Mouse (Mus musculus): ENCODE data around the gene Dlg3.
A peak's percentile ranks its signal among the peaks of the same experiment; 100 is the strongest.

The Dlg3 gene

GRCm38 (mm10) chrX:100767181-100767884 is at the start of gene Dlg3:
Dlg3 (plus strand) TSS chrX:100767722.
- peak; percentile 49 to 70 for DNase-seq (ENCODE audit: low spot score in 2 of 2)

GRCm38 (mm10) chrX:100728947-100729346 is 38.6 kb upstream of the Dlg3 start:
- peak in 1 of 2 experiments; percentile 24 for DNase-seq (ENCODE audit: low spot score in 2 of 2)

GRCm38 (mm10) chrX:100729665-100730188 is 37.8 kb upstream of the Dlg3 start, which contains the start of gene Gdpd2:
Gdpd2 (plus strand) TSS chrX:100729873.
- peak in 1 of 2 experiments; percentile 24 for DNase-seq (ENCODE audit: low spot score in 2 of 2)

GRCm38 (mm10) chrX:100730266-100730665 is 37.3 kb upstream of the Dlg3 start:
- DNase-seq (ENCODE audit: low spot score in 2 of 2) = no peak

GRCm38 (mm10) chrX:100734359-100734758 is 33.2 kb upstream of the Dlg3 start:
- no peak for DNase-seq (ENCODE audit: low spot score in 2 of 2)

GRCm38 (mm10) chrX:100738918-100739317 is 28.6 kb upstream of the Dlg3 start:
- DNase-seq (ENCODE audit: low spot score in 2 of 2) = peak in 1 of 2 experiments; percentile 76

- DNase-seq (ENCODE audit: low spot score in 2 of 2) = no peak
These were observed 28.1 kb upstream of the Dlg3 start for GRCm38 (mm10) chrX:100739443-100739842.

- peak in 1 of 2 experiments; percentile 28 for DNase-seq (ENCODE audit: low spot score in 2 of 2)
These were observed 26.7 kb upstream of the Dlg3 start for GRCm38 (mm10) chrX:100740785-100741184.

- peak; percentile 65 to 86 for DNase-seq (ENCODE audit: low spot score in 2 of 2)
These were observed 25.6 kb upstream of the Dlg3 start for GRCm38 (mm10) chrX:100741940-100742339.

GRCm38 (mm10) chrX:100765855-100766254 is 1.7 kb upstream of the Dlg3 start:
- DNase-seq (ENCODE audit: low spot score in 2 of 2) = no peak

- no peak for DNase-seq (ENCODE audit: low spot score in 2 of 2)
These were observed 534 bp downstream of the Dlg3 start for GRCm38 (mm10) chrX:100767885-100768626.

GRCm38 (mm10) chrX:100769281-100769680 is 1.8 kb downstream of the Dlg3 start:
- no peak for DNase-seq (ENCODE audit: low spot score in 2 of 2)

- peak in 1 of 2 experiments; percentile 48 for DNase-seq (ENCODE audit: low spot score in 2 of 2)
These were observed 6.9 kb downstream of the Dlg3 start for GRCm38 (mm10) chrX:100774341-100774811.

- DNase-seq (ENCODE audit: low spot score in 2 of 2) = no peak
These were observed 7.9 kb downstream of the Dlg3 start for GRCm38 (mm10) chrX:100775405-100775804.

GRCm38 (mm10) chrX:100776494-100776893 is 9.0 kb downstream of the Dlg3 start:
- DNase-seq (ENCODE audit: low spot score in 2 of 2) = peak in 1 of 2 experiments; percentile 61

- peak in 1 of 2 experiments; percentile 30 for DNase-seq (ENCODE audit: low spot score in 2 of 2)
These were observed 9.6 kb downstream of the Dlg3 start for GRCm38 (mm10) chrX:100776985-100777654.

GRCm38 (mm10) chrX:100777655-100778234 is 10.2 kb downstream of the Dlg3 start:
- DNase-seq (ENCODE audit: low spot score in 2 of 2) = no peak

GRCm38 (mm10) chrX:100778397-100778796 is 10.9 kb downstream of the Dlg3 start:
- DNase-seq (ENCODE audit: low spot score in 2 of 2) = no peak

GRCm38 (mm10) chrX:100789322-100789721 is 21.8 kb downstream of the Dlg3 start:
- no peak for DNase-seq (ENCODE audit: low spot score in 2 of 2)

- DNase-seq (ENCODE audit: low spot score in 2 of 2) = no peak
These were observed 28.7 kb downstream of the Dlg3 start for GRCm38 (mm10) chrX:100796041-100796740.

- DNase-seq (ENCODE audit: low spot score in 2 of 2) = no peak
These were observed 29.2 kb downstream of the Dlg3 start for GRCm38 (mm10) chrX:100796741-100797090.

All from left cerebral cortex, adult 9 months (tissue).